ENCODE assay signal across 14 mouse cellular contexts in genomic region chr10:93077935-93078479, GRCm38 (mm10). TPM values are rescaled to one million over a fixed set of nuclear protein-coding genes. Genes with fewer than 3 reads are reported as not detected.
"Had no signal": no experiment of that assay in that cellular context is flagged by ENCODE, and none has a peak within 500 bp of the region (broad histone marks: within the 10 kb centered on the region; RNA-seq: fewer than 3 reads in every experiment).

No protein-coding gene starts in this region.

- H3K27me3 ChIP-seq: liver, embryonic 12.5 days; lung, embryonic 15.5 days; megakaryocyte, embryonic 14.5 days; midbrain, embryonic 13.5 days; neural tube, embryonic 12.5 days had no signal

- H3K36me3 ChIP-seq: limb, embryonic 10.5 days; liver, embryonic 12.5 days; lung, embryonic 15.5 days; midbrain, embryonic 13.5 days; neural tube, embryonic 12.5 days had no signal

- DNase-seq: kidney, adult 9 months; kidney, postnatal 36 days; lung, postnatal 14 days; thymus, postnatal 36 days had no signal

- H3K27ac ChIP-seq: kidney, postnatal 0 days; limb, embryonic 10.5 days; liver, embryonic 12.5 days; lung, embryonic 15.5 days; macrophage; midbrain, embryonic 13.5 days; neural tube, embryonic 12.5 days; stomach, postnatal 0 days had no signal

- H3K9me3 ChIP-seq: limb, embryonic 10.5 days; liver, embryonic 12.5 days; lung, embryonic 15.5 days; megakaryocyte, embryonic 14.5 days; midbrain, embryonic 13.5 days; neural tube, embryonic 12.5 days had no signal

- ATAC-seq: liver, embryonic 12.5 days; midbrain, embryonic 13.5 days had no signal

- H3K9ac ChIP-seq: liver, embryonic 12.5 days; lung, embryonic 15.5 days; midbrain, embryonic 13.5 days; neural tube, embryonic 12.5 days had no signal

- H3K4me2 ChIP-seq: liver, embryonic 12.5 days; lung, embryonic 15.5 days; midbrain, embryonic 13.5 days; neural tube, embryonic 12.5 days had no signal

- H3K4me3 ChIP-seq: limb, embryonic 10.5 days; liver, embryonic 12.5 days; lung, embryonic 15.5 days; megakaryocyte, embryonic 14.5 days; midbrain, embryonic 13.5 days; neural tube, embryonic 12.5 days had no signal

RNA-seq across cellular contexts. Expression of gene Cfap54, which starts 3.4 kb away (rescaled TPM):
- polyA plus RNA-seq: liver, embryonic 16.5 days; macrophage; stomach, postnatal 0 days had no signal
